Mouse (Mus musculus) myocyte (in vitro differentiated cells): ENCODE data around the gene Adipor2. TPM values are rescaled to one million over a fixed set of nuclear protein-coding genes. Genes with fewer than 3 reads are reported as not detected.
A peak's percentile ranks its signal among the peaks of the same experiment; 100 is the strongest.
"Not testable (repeated sequence)": the region's sequence is repeated elsewhere in the genome, so short reads cannot be mapped to it uniquely, and the experiment has no call there.

Experiments used
- H3K27me3 ChIP-seq: one replicate; pipeline ENCODE4 v1.6.1; 2011; ENCODE audit not compliant: control insufficient read depth, insufficient read depth, insufficient read length
- H3K36me3 ChIP-seq: one replicate; pipeline ENCODE4 v1.6.1; 2011; ENCODE audit not compliant: control insufficient read depth, insufficient read depth
- H3K4me2 ChIP-seq: one replicate; pipeline ENCODE4 v1.6.1; 2011; ENCODE audit warnings: low read depth, control low read depth
- H3K4me3 ChIP-seq: one replicate; pipeline ENCODE4 v1.5.1; 2011; ENCODE audit warnings: mild to moderate bottlenecking, control low read depth, moderate library complexity
- H3K79me2 ChIP-seq: one replicate; pipeline ENCODE4 v1.6.1; 2011; ENCODE audit not compliant: control insufficient read depth, insufficient read depth
- H3ac ChIP-seq: one replicate; pipeline ENCODE4 v1.6.1; 2011; ENCODE audit not compliant: control insufficient read depth, insufficient read length
- CEBPB ChIP-seq: IDR thresholded peaks from 2 replicates; pipeline ENCODE4 v1.6.1; 2011; ENCODE audit warnings: mild to moderate bottlenecking, moderate library complexity; ENCODE audit not compliant: poor library complexity, insufficient read depth, severe bottlenecking
- E2F4 ChIP-seq: IDR thresholded peaks from one replicate; pipeline ENCODE4 v1.6.1; 2011; ENCODE audit warnings: mild to moderate bottlenecking, control low read depth, moderate library complexity; ENCODE audit not compliant: insufficient read depth
- MAX ChIP-seq: IDR thresholded peaks from one replicate; pipeline ENCODE4 v1.6.1; 2011; ENCODE audit warnings: low read depth, mild to moderate bottlenecking, control low read depth
- MYOD1 ChIP-seq, 3 experiments: IDR thresholded peaks; one replicate each; pipeline ENCODE4 v1.6.1; 2011; ENCODE audit warnings: control low read depth in 2 of 3, low read depth in 2 of 3, mild to moderate bottlenecking in 2 of 3, moderate library complexity in 1 of 3; ENCODE audit not compliant: insufficient read length in 2 of 3, control insufficient read depth in 1 of 3
- MYOG ChIP-seq, 3 experiments: IDR thresholded peaks; one replicate each; pipeline ENCODE4 v1.6.1; 2011; ENCODE audit warnings: control low read depth in 2 of 3, low read depth in 2 of 3, mild to moderate bottlenecking in 2 of 3; ENCODE audit not compliant: insufficient read length in 2 of 3, control insufficient read depth in 1 of 3, insufficient read depth in 1 of 3
- POLR2A ChIP-seq: IDR thresholded peaks from one replicate; pipeline ENCODE4 v1.6.1; 2011; ENCODE audit warnings: low read depth, mild to moderate bottlenecking, control low read depth, moderate library complexity; ENCODE audit not compliant: insufficient read length
- POLR2AphosphoS2 ChIP-seq: IDR thresholded peaks from one replicate; pipeline ENCODE4 v1.6.1; 2011; ENCODE audit warnings: low read depth, control low read depth; ENCODE audit not compliant: insufficient read length
- REST ChIP-seq: IDR thresholded peaks from one replicate; pipeline ENCODE4 v1.6.1; 2011; ENCODE audit warnings: mild to moderate bottlenecking, control low read depth, moderate library complexity; ENCODE audit not compliant: insufficient read depth, insufficient read length
- SRF ChIP-seq: IDR thresholded peaks from one replicate; pipeline ENCODE4 v1.6.1; 2011; ENCODE audit warnings: low read depth; ENCODE audit not compliant: control insufficient read depth, insufficient read length
- TCF12 ChIP-seq: IDR thresholded peaks from one replicate; pipeline ENCODE4 v1.6.1; 2011; ENCODE audit warnings: mild to moderate bottlenecking, control low read depth; ENCODE audit not compliant: poor library complexity, insufficient read depth, severe bottlenecking
- TCF3 ChIP-seq: IDR thresholded peaks from one replicate; pipeline ENCODE4 v1.6.1; 2011; ENCODE audit warnings: low read depth, control low read depth; ENCODE audit not compliant: insufficient read length
- USF1 ChIP-seq: IDR thresholded peaks from one replicate; pipeline ENCODE4 v1.6.1; 2011; ENCODE audit warnings: low read depth, mild to moderate bottlenecking, control low read depth, moderate library complexity
- polyA plus RNA-seq: library from polyadenylated mRNA; unstranded; fragments of >200 nt; fragmentation: generic; extraction: Trizol; gene quantifications from one replicate; pipeline ENCODE4 v1.2.1, GENCODE M21; 2012; ENCODE audit warnings: missing spikeins

The Adipor2 gene
- polyA plus RNA-seq, 1 experiment: 47.9 TPM

DNA sequence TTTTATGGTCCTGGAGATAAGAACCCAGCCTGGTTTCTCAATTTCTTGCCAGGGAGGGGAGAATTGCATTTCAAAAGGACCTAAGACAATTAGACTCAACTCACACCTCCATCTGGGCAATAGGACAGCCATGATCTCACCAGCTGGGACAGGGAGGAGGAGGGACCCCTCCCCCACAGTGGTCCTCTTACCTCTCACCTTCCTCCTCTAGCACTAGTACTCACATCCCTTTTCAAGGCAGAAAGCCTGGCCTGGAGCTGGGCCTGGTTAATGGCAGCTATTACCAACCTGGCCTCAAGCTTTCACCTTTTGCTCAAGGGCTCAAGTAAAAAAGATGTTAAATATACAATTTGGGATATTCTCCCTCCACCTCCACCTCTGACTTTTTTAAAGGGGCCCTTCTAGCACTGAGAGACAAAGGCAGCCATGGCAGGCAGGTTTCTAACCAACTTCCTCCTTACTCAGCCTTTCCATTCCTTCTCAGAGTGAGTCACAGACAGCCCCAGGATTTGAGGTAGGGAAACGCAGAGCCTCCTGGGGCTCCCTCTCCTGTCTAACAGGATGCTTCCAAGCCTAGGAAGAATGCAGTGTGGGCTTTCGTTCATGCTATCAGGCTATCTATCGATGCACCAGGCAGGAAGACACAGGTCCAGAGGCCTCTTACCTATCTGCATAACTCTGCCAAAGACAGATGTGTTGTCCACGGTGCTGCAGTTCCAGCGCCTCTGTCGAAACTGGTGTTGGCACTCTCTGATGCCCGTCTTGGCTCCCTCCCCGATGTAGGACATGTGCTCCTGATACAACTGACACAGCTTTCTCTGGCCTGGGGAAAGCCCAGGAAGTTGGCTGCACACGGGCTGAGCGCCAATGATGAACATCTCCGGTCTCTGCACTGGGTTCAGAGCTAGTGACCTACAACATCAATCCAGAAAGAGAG lies 28.4 kb upstream of the Adipor2 start:
- no peak for TF ChIP-seq CEBPB
- no peak for TF ChIP-seq TCF3
- no peak for TF ChIP-seq USF1
- TF ChIP-seq TCF12: no peak
- no peak for TF ChIP-seq MAX
- H3K27me3 ChIP-seq: peaks cover 13% of the 10 kb centered on the region
- no peaks in the 10 kb centered on the region for H3K79me2 ChIP-seq
- no peak overlapping the region for H3K4me2 ChIP-seq
- no peak overlapping the region for H3K4me3 ChIP-seq
- H3K36me3 ChIP-seq: no peaks in the 10 kb centered on the region
- H3ac ChIP-seq: no peak overlapping the region

DNA sequence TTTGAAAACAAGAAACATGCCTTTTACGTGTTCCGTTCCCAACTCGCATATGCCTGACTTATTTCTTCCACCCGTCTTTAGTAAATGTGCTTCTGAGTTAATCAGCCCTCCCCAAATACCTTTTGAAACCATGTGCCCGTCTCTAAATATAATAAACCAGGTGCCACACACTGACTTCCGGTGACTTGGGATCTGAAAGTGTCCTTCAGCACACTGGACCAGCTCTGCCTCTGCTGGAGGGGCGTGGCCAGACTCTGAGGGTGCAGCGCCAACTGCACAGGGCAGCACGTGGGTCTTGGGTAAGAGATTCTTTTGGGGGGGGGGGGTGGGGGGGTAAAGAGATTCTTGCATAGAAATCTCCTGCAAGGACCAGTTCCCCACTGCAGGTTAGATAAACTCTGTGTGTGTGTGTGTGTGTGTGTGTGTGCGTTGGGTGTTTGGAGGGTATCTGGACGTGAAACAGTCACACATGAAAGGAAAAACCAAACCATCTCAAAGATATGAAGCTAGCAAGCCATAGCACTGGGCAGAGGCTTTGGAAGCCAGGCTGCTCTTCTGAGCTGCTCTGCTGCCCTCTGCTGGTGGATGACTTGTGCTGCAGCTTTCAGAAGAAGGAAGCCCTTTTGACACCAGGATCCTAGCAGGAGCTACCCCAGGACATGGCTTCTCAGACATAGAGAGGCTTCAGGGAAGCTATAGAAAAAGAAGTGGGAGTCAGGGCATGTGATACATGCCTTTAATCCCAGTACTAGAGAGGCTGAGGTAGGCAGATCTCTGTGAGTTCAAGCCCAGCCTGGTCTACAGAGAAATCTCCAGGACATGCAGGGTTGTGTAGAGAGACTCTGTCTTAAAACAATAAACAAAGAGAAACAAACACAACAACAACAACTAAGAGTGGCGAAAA lies 26.5 kb upstream of the Adipor2 start:
- Histone ChIP-seq H3K27me3 (peaks cover 12% of the 10 kb centered on the region), H3K4me2 (peak overlapping the region; percentile 19), H3K36me3 (no peaks in the 10 kb centered on the region), H3ac (no peak overlapping the region), H3K4me3 (no peak overlapping the region), H3K79me2 (no peaks in the 10 kb centered on the region)
- TF ChIP-seq MYOD1 (IDR thresholded peaks at IDR 0.05; ENCODE audit: control insufficient read depth in 1 of 3, insufficient read length in 2 of 3, low read depth in 2 of 3) (no peak), CEBPB (no peak), MAX (no peak)

DNA sequence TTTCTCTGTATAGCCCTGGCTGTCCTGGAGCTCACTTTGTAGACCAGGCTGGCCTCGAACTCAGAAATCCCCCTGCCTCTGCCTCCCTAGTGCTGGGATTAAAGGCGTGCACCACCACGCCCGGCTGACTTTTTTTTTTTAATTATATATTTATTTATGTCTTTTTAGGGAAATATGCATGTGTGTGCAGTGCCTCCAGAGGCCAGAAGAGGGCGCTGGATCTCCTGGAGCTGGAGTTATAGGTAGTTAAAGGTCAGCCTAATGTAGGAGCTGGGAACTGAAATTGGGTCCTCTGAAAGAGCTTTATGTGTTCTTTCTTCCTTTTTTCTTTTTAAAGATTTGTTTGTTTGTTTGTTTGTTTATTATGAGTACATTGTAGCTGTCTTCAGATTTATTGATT lies 25.2 kb upstream of the Adipor2 start:
- H3K4me2 ChIP-seq, H3K4me3 ChIP-seq, H3ac ChIP-seq, H3K79me2 ChIP-seq, H3K36me3 ChIP-seq: not testable (repeated sequence)
- H3K27me3 ChIP-seq: peaks cover 24% of the 10 kb centered on the region

DNA sequence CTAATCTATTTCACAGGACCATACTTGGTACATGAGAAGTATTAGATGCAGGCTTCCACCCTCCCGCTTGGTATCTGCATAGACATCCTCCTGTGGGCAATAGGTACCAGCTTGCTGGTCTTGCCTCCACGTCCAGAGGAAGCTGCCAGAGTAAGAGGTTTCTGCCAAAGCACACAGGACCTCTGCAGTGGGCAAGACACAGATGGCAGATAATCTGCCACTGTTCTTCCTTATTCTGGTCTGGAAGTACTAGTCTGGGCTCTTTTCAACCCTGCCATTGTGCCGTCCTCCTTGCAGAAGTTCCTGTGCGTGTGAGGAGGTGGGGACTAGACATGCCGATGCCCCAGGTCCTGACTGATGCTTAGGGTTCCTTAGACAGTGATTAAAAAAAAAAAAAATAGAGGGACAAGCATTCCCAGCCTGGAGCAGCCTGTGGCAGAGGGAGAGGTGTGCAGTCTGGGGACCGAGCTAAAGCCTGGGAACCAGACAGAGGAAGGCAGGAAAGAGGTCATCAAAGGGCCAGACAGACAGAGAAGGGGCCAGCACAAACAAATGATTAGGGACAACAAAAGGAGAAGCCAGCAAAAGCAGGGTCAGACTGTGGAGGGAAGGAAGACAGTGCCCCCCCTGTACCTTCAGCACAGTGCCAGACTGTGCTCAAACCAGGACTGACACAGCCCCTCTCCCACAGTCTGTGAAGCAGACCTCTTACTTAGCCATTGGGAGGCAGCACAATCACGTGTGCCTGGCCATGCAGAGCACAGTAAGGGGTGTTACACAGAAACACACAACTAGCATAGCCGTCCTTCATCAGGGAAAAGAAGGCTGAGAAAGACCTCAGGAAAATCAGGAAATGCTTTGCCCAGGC lies 20.6 kb upstream of the Adipor2 start:
- Histone ChIP-seq H3K79me2 (no peaks in the 10 kb centered on the region), H3K4me2 (no peak overlapping the region), H3K4me3 (no peak overlapping the region), H3K27me3 (peaks cover 26% of the 10 kb centered on the region), H3ac (no peak overlapping the region), H3K36me3 (no peaks in the 10 kb centered on the region)
- TF ChIP-seq POLR2A (no peak), MYOD1 (IDR thresholded peaks at IDR 0.05; ENCODE audit: control insufficient read depth in 1 of 3, insufficient read length in 2 of 3, low read depth in 2 of 3) (no peak), USF1 (no peak), CEBPB (no peak), REST (no peak), SRF (no peak), MAX (no peak), TCF12 (no peak), TCF3 (no peak), POLR2AphosphoS2 (no peak), MYOG (IDR thresholded peaks at IDR 0.05; ENCODE audit: control insufficient read depth in 1 of 3, insufficient read depth in 1 of 3, insufficient read length in 2 of 3, low read depth in 2 of 3) (no peak), E2F4 (no peak)

DNA sequence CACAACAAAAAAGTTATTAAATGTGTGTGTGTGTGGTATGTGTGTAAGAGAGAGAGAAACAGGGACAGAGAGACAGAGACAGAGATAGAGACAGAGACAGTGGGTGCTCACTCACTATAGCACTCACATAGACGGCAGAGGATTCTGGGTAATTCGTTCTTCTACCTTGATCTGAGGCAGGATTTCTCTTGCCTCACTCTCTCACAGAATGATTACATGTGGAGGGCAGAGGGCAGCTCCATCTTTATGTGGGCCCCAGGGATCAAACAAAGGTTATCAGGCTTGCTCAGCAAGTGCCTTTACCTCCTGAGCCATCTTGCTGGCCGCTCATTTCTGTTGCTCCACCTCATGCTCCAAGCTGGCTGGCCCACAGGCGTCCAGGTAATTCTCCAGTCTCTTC lies 16.9 kb upstream of the Adipor2 start:
- peaks cover 18% of the 10 kb centered on the region for H3K27me3 ChIP-seq
- no peak overlapping the region for H3ac ChIP-seq
- H3K79me2 ChIP-seq: no peaks in the 10 kb centered on the region
- H3K4me3 ChIP-seq: no peak overlapping the region
- TF ChIP-seq MYOD1 (IDR thresholded peaks at IDR 0.05; ENCODE audit: control insufficient read depth in 1 of 3, insufficient read length in 2 of 3, low read depth in 2 of 3) (no peak), REST (no peak)
- H3K36me3 ChIP-seq: no peaks in the 10 kb centered on the region
- no peak overlapping the region for H3K4me2 ChIP-seq
